Mouse (Mus musculus) cerebellum, adult 9-10 months (tissue): ENCODE measurements at regions not wholly inside any gene's neighbourhood (a gene's known extent, or its start where the extent isn't known, plus 50 kb on each side); places are given as distances from the start of the nearest gene placed in this dataset.

Experiments used
- DNase-seq: peaks from one replicate; pipeline ENCODE4 v3.0.0; 2022

GRCm38 (mm10) chr4:10774557-10775215, 99.6 kb upstream of the 2610301B20Rik start:
- no peak for DNase-seq

GRCm38 (mm10) chr4:10786701-10787100, 87.6 kb upstream of the 2610301B20Rik start:
- DNase-seq, result no peak

- no peak for DNase-seq
Measured at GRCm38 (mm10) chr4:10788306-10788705, 86.0 kb upstream of the 2610301B20Rik start.

GRCm38 (mm10) chr4:10789141-10789540, 85.2 kb upstream of the 2610301B20Rik start:
- no peak for DNase-seq

GRCm38 (mm10) chr4:10792628-10793027, 81.7 kb upstream of the 2610301B20Rik start:
- no peak for DNase-seq

- no peak for DNase-seq
Measured at GRCm38 (mm10) chr4:10794471-10794870, 79.8 kb upstream of the 2610301B20Rik start.

- peak; percentile 58 for DNase-seq
Measured at GRCm38 (mm10) chr4:10800780-10801553, 73.3 kb upstream of the 2610301B20Rik start.

GRCm38 (mm10) chr4:10804735-10805134, 69.6 kb upstream of the 2610301B20Rik start:
- DNase-seq, result no peak

GRCm38 (mm10) chr4:10807260-10807659, 67.0 kb upstream of the 2610301B20Rik start:
- DNase-seq, result no peak

- DNase-seq, result no peak
Measured at GRCm38 (mm10) chr4:10812931-10813330, 61.4 kb upstream of the 2610301B20Rik start.
